Mouse (Mus musculus): ENCODE measurements around the gene Esrp2.

Esrp2 gene

GRCm38 (mm10) chr8:106147868-106148565 lies 11.2 kb upstream of the Esrp2 start:
- DNase-seq, result peak in 1 of 2 experiments; percentile 60

- DNase-seq, result no peak
Observed at GRCm38 (mm10) chr8:106146014-106146413, 9.2 kb upstream of the Esrp2 start.

- DNase-seq, result peak in 1 of 2 experiments; percentile 55
Observed at GRCm38 (mm10) chr8:106145331-106145730, 8.6 kb upstream of the Esrp2 start.

GRCm38 (mm10) chr8:106140769-106141168 lies 4.0 kb upstream of the Esrp2 start:
- DNase-seq, result peak; percentile 78 to 88

- DNase-seq, result no peak
Observed at GRCm38 (mm10) chr8:106140191-106140590, 3.4 kb upstream of the Esrp2 start.

GRCm38 (mm10) chr8:106138616-106139015 lies 1.8 kb upstream of the Esrp2 start:
- DNase-seq, result peak in 1 of 2 experiments; percentile 51

- peak; percentile 85 to 90 for DNase-seq
Observed at GRCm38 (mm10) chr8:106137906-106138477, 1.2 kb upstream of the Esrp2 start.

GRCm38 (mm10) chr8:106137218-106137905 lies 588 bp upstream of the Esrp2 start:
- DNase-seq, result peak in 1 of 2 experiments; percentile 57

GRCm38 (mm10) chr8:106135672-106136071 lies 1.1 kb downstream of the Esrp2 start:
- peak; percentile 44 to 77 for DNase-seq

- DNase-seq, result peak; percentile 90 to 96
Observed at GRCm38 (mm10) chr8:106134751-106135571, 1.8 kb downstream of the Esrp2 start.

GRCm38 (mm10) chr8:106133946-106134345 lies 2.8 kb downstream of the Esrp2 start:
- DNase-seq, result no peak

GRCm38 (mm10) chr8:106133526-106133925 lies 3.2 kb downstream of the Esrp2 start:
- DNase-seq, result peak in 1 of 2 experiments; percentile 44

GRCm38 (mm10) chr8:106132356-106132755 lies 4.4 kb downstream of the Esrp2 start:
- no peak for DNase-seq

GRCm38 (mm10) chr8:106131488-106132222 lies 5.1 kb downstream of the Esrp2 start:
- DNase-seq, result no peak

GRCm38 (mm10) chr8:106131021-106131420 lies 5.8 kb downstream of the Esrp2 start:
- DNase-seq, result no peak

GRCm38 (mm10) chr8:106130505-106130904 lies 6.3 kb downstream of the Esrp2 start:
- DNase-seq, result no peak

- DNase-seq, result peak in 1 of 2 experiments; percentile 24
Observed at GRCm38 (mm10) chr8:106129997-106130396, 6.8 kb downstream of the Esrp2 start.

GRCm38 (mm10) chr8:106129232-106129930 lies 7.4 kb downstream of the Esrp2 start:
- peak in 1 of 2 experiments; percentile 20 for DNase-seq

- peak in 1 of 2 experiments; percentile 34 for DNase-seq
Observed at GRCm38 (mm10) chr8:106127882-106128410, 8.8 kb downstream of the Esrp2 start.

GRCm38 (mm10) chr8:106127054-106127453 lies 9.7 kb downstream of the Esrp2 start:
- no peak for DNase-seq

GRCm38 (mm10) chr8:106126055-106126454 lies 10.7 kb downstream of the Esrp2 start:
- DNase-seq, result no peak
